Mouse (Mus musculus) kidney, adult 11 months (tissue): Measurements from ENCODE around the gene Adamts2.

ENCODE experiments used
- DNase-seq: peaks from one replicate; pipeline ENCODE4 v3.0.0; 2022

Adamts2 gene

GRCm38 (mm10) chr11:50673525-50674250 lies 71.8 kb downstream of the Adamts2 start:
- no peak for DNase-seq

- no peak for DNase-seq
Measured at GRCm38 (mm10) chr11:50674390-50674789, 72.5 kb downstream of the Adamts2 start.

- no peak for DNase-seq
Measured at GRCm38 (mm10) chr11:50678650-50679049, 76.8 kb downstream of the Adamts2 start.

- DNase-seq = no peak
Measured at GRCm38 (mm10) chr11:50681940-50682339, 80.1 kb downstream of the Adamts2 start.

DNA sequence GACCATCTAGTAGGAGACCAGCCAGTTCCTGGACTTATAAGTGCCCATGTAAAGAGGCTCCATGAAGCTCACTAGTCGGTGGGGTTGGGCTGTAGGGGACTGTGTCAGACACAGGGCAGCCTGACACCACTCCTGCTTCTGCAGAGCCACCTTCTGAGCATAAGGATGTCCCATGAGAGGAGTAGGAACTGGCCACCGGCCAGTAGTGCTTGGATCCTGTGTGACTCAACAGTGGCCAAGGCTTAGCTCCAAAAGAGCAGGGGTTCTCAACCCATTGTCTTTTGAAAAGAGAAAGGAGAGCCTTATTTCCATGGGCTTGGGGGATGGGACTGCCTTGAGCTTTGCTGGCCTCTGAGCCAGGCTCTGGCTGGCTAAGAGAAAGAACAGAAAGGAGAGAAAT lies 81.9 kb downstream of the Adamts2 start:
- no peak for DNase-seq

DNA sequence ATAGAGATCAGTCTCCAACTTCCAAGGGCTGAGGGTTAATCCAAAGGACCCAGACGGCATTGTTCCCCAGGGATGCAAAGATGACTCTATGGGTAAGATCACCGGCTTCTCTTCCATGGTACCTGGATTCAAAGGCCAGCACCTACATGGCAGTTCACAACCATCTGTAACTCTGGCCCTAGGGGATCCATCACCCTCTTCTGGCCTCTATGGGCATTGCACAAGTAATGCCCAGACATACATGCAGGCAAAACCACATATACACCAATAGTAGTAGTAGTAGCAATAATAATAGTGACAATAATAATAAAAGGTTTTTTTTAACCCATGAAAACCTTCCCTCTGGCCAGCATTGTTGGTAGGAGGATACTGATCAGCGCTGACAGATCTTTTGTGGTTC lies 86.7 kb downstream of the Adamts2 start:
- no peak for DNase-seq

GRCm38 (mm10) chr11:50689672-50690071 lies 87.8 kb downstream of the Adamts2 start:
- DNase-seq = no peak

DNA sequence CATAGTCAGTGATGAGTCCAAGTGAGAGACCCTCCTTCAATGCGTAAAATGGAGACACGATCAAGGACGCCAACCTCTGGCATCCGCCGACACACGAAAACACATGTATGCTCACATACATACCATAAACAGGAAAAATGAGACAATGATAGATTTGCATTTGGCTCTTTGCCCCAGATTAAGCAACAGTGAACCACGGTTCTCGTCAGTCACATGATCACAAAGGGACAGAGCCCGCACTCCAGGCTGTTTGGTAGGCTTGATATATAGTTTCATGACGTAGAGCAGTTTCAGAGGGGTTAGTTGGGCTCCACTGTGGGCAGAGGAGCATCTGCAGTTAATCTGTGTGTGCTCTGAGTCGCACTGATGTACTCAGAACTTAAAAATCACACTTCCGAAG lies 98.1 kb downstream of the Adamts2 start:
- DNase-seq = no peak

DNA sequence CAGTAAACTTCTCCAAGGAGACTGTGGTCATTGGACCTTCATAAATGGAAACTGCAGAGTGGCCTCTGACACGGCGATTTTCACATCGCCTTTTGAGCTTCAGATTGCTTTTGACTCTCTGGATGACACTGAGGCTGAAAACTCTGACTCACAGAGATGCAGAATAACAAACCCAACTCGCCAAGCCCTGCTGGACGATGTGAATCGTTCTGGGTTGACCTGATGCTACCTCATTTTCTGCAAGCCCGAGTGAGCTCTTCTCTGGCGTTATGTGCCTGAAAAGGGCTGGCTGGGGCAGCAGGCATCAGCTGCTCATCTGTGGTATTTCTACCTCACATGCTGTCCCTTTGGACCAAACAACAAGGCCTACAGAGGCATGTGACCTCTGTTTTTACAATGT lies 98.6 kb downstream of the Adamts2 start:
- DNase-seq = no peak

DNA sequence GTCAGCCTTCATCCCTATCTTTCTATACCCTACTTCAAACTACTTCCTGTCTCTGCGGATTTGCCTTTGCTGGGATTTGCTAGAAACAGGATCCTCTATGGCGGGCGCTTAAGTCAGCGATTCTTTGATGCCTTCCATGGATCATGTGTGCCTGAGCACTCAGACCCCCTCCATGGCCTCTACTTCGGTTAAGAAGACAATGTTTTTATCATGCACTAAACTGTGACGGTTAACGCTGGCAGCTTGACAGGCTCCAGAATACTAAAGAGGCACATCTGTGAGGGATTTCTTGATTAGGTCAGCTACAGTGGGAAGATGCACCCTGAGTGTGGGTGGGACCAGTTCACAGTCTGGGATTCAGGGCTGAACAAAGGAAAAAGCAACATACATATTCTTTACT lies 101.5 kb downstream of the Adamts2 start:
- DNase-seq = no peak

DNA sequence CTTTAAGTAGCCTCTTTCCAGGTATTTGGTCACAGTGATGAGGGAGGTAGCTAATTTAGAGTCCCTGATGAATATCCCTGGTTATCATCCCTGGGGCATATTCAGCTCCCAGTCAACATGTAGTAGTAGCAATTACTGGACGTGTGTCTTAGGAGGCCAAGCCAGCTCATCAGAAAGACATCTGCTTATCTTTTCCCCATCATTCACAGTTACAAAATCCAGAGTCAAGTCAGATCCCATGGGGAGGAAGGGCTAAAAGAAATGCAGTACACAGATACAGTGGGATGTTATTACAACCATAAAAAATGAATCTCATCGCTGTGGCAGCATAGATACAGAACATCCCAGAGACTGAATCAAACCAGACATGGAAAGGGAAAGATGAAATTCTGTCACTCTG lies 102.6 kb downstream of the Adamts2 start:
- DNase-seq = no peak

- DNase-seq = peak; percentile 6
Measured at GRCm38 (mm10) chr11:50707259-50707658, 105.4 kb downstream of the Adamts2 start.

DNA sequence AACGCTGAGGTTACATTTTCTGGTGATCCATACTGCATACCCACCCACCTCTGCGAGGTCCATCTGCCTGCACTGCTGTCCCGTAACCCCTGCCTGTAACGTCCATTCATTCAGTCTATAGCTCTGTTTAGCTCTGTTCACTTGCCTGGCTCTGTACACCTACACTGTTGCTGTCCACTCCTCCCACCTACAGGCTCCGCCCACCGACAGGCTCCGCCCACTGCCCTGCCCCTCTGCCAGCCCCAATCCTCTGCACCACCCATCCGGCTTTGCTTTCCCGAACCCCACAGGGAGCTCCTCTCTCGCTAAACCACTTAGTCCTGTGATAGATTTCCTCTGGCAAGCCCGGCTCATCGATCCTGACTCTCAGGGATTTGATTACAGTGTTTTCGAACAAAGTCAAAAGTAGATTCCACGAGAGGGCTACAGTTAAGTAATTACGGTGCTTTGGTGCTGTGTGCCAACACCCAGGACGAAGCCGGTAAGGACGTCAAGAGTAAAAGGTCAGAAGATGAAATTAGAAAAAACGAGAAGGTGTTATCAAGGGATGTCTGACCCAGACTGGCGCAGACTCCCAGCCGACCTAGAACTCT lies 111.8 kb downstream of the Adamts2 start:
- no peak for DNase-seq

DNA sequence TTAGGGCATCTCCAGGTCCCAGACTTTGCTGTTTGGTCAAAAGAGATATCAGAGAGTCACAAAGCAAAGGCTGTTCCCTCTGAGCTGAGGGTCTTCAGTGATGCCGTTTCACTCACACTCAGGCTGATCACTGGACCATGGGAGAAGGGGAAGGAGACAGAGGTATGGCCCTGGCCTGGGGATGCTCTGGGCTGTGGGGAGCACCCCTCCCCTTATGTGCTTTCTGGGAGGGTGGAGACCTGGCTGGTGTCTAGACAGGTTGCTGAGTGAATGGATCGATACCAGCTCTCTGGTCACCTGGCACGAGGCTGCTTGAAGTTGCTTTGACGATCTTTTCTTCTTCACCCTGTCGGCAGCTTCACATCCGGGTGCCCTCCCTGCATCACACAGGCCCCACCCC lies 113.2 kb downstream of the Adamts2 start:
- no peak for DNase-seq

GRCm38 (mm10) chr11:50717381-50717897 lies 115.6 kb downstream of the Adamts2 start:
- no peak for DNase-seq

DNA sequence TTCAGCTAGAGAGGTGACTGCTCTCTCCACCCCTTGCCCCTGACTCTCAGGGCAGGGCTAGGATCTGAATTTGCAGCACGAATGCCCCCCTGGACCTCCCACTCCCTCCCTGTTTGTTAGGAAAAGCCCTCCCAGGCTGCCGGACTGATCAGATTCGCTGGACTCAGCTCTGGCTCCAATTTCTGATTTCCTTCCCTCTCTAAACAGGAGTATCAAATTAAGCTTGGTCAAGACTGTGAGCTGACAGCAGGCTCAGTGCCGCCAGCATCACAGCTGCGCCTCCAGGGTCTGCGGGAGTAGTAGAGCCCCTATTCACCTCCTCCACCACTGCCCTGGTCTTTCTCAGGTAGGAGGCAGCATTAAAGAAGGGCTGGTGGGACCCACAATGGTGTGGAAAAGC lies 117.0 kb downstream of the Adamts2 start:
- no peak for DNase-seq

GRCm38 (mm10) chr11:50720421-50720820 lies 118.5 kb downstream of the Adamts2 start:
- DNase-seq = no peak

DNA sequence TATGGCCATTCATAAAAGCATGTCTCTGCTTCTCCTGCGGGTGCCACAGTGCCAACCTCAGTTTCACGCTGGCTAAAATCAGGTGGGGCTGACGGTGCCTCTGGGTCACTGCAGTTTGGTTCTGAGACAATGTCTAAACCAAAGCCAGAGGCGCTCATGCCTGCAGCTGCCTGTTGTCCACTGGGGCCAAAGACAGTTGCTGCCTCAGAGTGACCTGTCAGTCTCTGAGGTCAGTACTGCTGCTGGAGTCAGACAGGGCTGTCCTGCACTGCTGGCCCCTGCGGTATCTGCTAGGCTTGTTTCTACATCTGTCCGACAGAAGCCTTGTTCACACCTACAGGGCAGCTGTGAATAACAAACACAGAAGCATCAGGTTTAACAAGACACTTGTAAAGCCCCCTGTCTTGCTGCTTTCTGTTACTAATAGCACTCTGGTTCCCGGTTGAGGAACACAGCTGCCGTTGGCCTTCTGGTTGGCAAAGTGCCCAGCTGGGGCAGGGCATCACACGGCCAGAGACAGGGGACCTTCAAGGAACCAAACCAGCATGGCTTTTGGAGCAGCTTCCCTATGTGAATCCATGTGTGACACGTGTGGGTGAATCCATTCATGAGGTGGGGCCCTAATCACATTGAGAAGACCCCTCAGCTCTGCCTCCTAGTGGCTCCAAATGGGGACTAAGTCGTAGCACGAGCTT lies 119.1 kb downstream of the Adamts2 start:
- DNase-seq = no peak

GRCm38 (mm10) chr11:50725595-50725994 lies 123.7 kb downstream of the Adamts2 start:
- no peak for DNase-seq

- no peak for DNase-seq
Measured at GRCm38 (mm10) chr11:50726035-50726434, 124.2 kb downstream of the Adamts2 start.

GRCm38 (mm10) chr11:50733146-50733545 lies 131.3 kb downstream of the Adamts2 start:
- no peak for DNase-seq

- DNase-seq = no peak
Measured at GRCm38 (mm10) chr11:50734129-50734528, 132.2 kb downstream of the Adamts2 start.

DNA sequence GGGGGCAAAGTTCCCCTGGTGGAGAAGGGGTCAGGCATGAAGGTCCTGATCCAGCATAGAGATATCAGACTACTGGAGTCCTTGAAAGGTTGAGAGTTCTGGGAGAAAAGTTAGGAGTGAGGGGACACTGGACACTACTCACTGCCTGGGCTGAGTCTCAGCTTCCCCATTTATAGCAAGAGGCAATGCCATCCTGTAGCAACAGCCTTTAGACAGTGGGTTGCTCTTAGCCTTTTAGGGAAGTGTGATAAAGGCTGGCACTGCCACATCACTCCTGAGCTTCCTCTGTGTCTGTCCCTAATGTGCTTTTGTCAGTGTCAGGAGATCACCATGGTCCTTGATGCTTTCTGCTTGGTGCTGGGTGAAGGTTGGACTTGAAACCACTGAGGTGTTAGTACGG lies 134.7 kb downstream of the Adamts2 start:
- DNase-seq = no peak

DNA sequence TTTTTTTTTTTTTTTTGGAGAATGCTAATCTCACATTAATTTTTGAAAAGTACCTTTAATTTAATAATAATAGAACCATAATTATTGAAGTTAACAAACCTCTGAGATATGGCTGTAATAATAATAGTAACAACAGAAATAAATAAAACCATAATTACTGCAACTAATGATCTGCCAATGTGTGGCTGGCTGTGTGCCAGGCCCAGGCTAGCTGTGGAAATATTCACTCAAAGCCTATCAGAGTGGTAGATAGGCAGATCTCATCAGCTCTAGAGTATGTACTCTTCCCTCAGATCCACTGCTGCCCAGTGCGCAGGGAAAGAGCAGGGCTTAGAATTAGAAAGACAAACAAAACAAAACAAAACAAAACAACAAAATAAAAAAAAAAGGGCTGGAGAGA lies 136.6 kb downstream of the Adamts2 start:
- no peak for DNase-seq
